Mouse (Mus musculus) midbrain, postnatal 0 days (tissue): ENCODE measurements at regions not wholly inside any gene's neighbourhood (a gene's known extent, or its start where the extent isn't known, plus 50 kb on each side); places are given as distances from the start of the nearest gene placed in this dataset.
A peak's percentile ranks its signal among the peaks of the same experiment; 100 is the strongest.

ENCODE experiments used
- ATAC-seq: fragments of 200-750 bp; cut with Nextera tagmentation; 2 replicates; pipeline ENCODE4 v1.8.0; 2017; ENCODE audit warnings: moderate number of reproducible peaks, mild to moderate bottlenecking, moderate TSS enrichment, moderate library complexity; ENCODE audit not compliant: low FRiP score
- DNase-seq: peaks from one replicate; pipeline ENCODE4 v3.0.0-alpha.2; 2015; ENCODE audit warnings: low spot score
- H3K27ac ChIP-seq: fragments of 300-500 bp; sonication (generic); 2 replicates; pipeline ENCODE4 v1.5.1; 2014; ENCODE audit warnings: low read depth, mild to moderate bottlenecking, low read length, mixed read lengths
- H3K27me3 ChIP-seq: fragments of 300-500 bp; sonication (generic); 2 replicates; pipeline ENCODE4 v1.6.1; 2014; ENCODE audit warnings: low read length, control low read depth, mixed read lengths; ENCODE audit not compliant: insufficient read depth
- H3K36me3 ChIP-seq: fragments of 300-500 bp; sonication (generic); 2 replicates; pipeline ENCODE4 v1.6.1; 2014; ENCODE audit warnings: low read length, control low read depth, mixed read lengths; ENCODE audit not compliant: insufficient read depth
- H3K4me1 ChIP-seq: fragments of 300-500 bp; sonication (generic); 2 replicates; pipeline ENCODE4 v1.6.1; 2014; ENCODE audit warnings: mild to moderate bottlenecking, control low read depth, antibody characterized with exemption, low read length, mixed read lengths; ENCODE audit not compliant: insufficient read depth
- H3K4me2 ChIP-seq: fragments of 300-500 bp; sonication (generic); 2 replicates; pipeline ENCODE4 v1.6.1; 2014; ENCODE audit warnings: low read depth, mild to moderate bottlenecking, low read length, mixed read lengths; ENCODE audit not compliant: poor library complexity, severe bottlenecking
- H3K4me3 ChIP-seq: fragments of 300-500 bp; sonication (generic); 2 replicates; pipeline ENCODE4 v1.5.1; 2014; ENCODE audit warnings: low read depth, mild to moderate bottlenecking, low read length, moderate library complexity
- H3K9ac ChIP-seq: fragments of 300-500 bp; sonication (generic); replicated peaks from 2 replicates; pipeline ENCODE4 v1.6.1; 2014; ENCODE audit warnings: mild to moderate bottlenecking, low read length, moderate library complexity, mixed read lengths; ENCODE audit not compliant: poor library complexity, severe bottlenecking
- H3K9me3 ChIP-seq: fragments of 300-500 bp; sonication (generic); 2 replicates; pipeline ENCODE4 v1.6.1; 2016; ENCODE audit warnings: low read length, control low read depth
- CTCF ChIP-seq: IDR thresholded peaks from 2 replicates; pipeline ENCODE4 v1.5.1; 2016; ENCODE audit warnings: antibody characterized with exemption, mild to moderate bottlenecking
- WGBS: fragments of 180-500 bp; shearing (Covaris S2); extraction: QIAGEN DNeasy Blood & Tissue Kit; methylation state at CpG from one replicate; pipeline ENCODE4 v1.1.7; 2014; 5-methylcytosine and 5-hydroxymethylcytosine counted together

GRCm38 (mm10) chr11:82631387-82631786, 132.7 kb downstream of the Cct6b start:
- no peak for DNase-seq
- Histone ChIP-seq H3K9ac (no peak overlapping the region), H3K9me3 (no peaks in the 10 kb centered on the region), H3K4me2 (no peak overlapping the region), H3K36me3 (no peaks in the 10 kb centered on the region), H3K27ac (no peak overlapping the region), H3K4me1 (peaks cover 4% of the 10 kb centered on the region; the same call in 1 of the 2 replicates), H3K27me3 (no peaks in the 10 kb centered on the region), H3K4me3 (no peak overlapping the region)
- no peak for ATAC-seq
- no peak for TF ChIP-seq CTCF
- 28% methylated on average over 4 of the region's 4 CpGs for WGBS

GRCm38 (mm10) chr11:82626501-82627111, 137.5 kb downstream of the Cct6b start:
- H3K27ac ChIP-seq = no peak overlapping the region
- H3K36me3 ChIP-seq = no peaks in the 10 kb centered on the region
- H3K4me1 ChIP-seq = peaks cover 4% of the 10 kb centered on the region; the same call in 1 of the 2 replicates
- no peak overlapping the region for H3K4me2 ChIP-seq
- no peaks in the 10 kb centered on the region for H3K27me3 ChIP-seq
- no peak for ATAC-seq
- 26% methylated on average over 7 of the region's 7 CpGs for WGBS
- no peak overlapping the region for H3K9ac ChIP-seq
- no peak for TF ChIP-seq CTCF
- no peak overlapping the region for H3K4me3 ChIP-seq
- no peaks in the 10 kb centered on the region for H3K9me3 ChIP-seq
- peak; percentile 39 for DNase-seq

GRCm38 (mm10) chr11:82621061-82621460, 143.1 kb downstream of the Cct6b start:
- Histone ChIP-seq H3K27ac (no peak overlapping the region), H3K9ac (no peak overlapping the region), H3K4me2 (no peak overlapping the region), H3K4me1 (peaks cover 7% of the 10 kb centered on the region; the same call in 1 of the 2 replicates), H3K36me3 (no peaks in the 10 kb centered on the region), H3K4me3 (no peak overlapping the region), H3K27me3 (no peaks in the 10 kb centered on the region), H3K9me3 (no peaks in the 10 kb centered on the region)
- no peak for DNase-seq
- ATAC-seq = no peak
- TF ChIP-seq CTCF = no peak
- WGBS = 90% methylated on average over 10 of the region's 10 CpGs

- Histone ChIP-seq H3K4me3 (no peak overlapping the region), H3K9ac (no peak overlapping the region), H3K27ac (no peak overlapping the region), H3K36me3 (no peaks in the 10 kb centered on the region), H3K4me2 (no peak overlapping the region), H3K9me3 (no peaks in the 10 kb centered on the region), H3K27me3 (no peaks in the 10 kb centered on the region), H3K4me1 (peaks cover 7% of the 10 kb centered on the region; the same call in 1 of the 2 replicates)
- ATAC-seq (no peak), DNase-seq (no peak)
- WGBS = 79% methylated on average over 2 of the region's 2 CpGs
- peak; percentile 51 for TF ChIP-seq CTCF
Measured at GRCm38 (mm10) chr11:82619418-82619817, 144.7 kb downstream of the Cct6b start.

GRCm38 (mm10) chr11:82618457-82618856, 145.7 kb downstream of the Cct6b start:
- peaks cover 7% of the 10 kb centered on the region; the same call in 1 of the 2 replicates for H3K4me1 ChIP-seq
- H3K9me3 ChIP-seq = no peaks in the 10 kb centered on the region
- H3K36me3 ChIP-seq = no peaks in the 10 kb centered on the region
- H3K4me3 ChIP-seq = no peak overlapping the region
- no peak for TF ChIP-seq CTCF
- WGBS = 1% methylated on average over 9 of the region's 9 CpGs
- H3K27ac ChIP-seq = no peak overlapping the region
- DNase-seq = peak; percentile 64
- no peaks in the 10 kb centered on the region for H3K27me3 ChIP-seq
- H3K9ac ChIP-seq = no peak overlapping the region
- ATAC-seq = 0 out of 2 replicates have a peak, but pooled peaks have one; percentile 31
- H3K4me2 ChIP-seq = peak overlapping the region; percentile 29

GRCm38 (mm10) chr11:82616856-82617255, 147.3 kb downstream of the Cct6b start:
- DNase-seq (no peak), ATAC-seq (no peak)
- WGBS = 42% methylated on average over 7 of the region's 7 CpGs
- Histone ChIP-seq H3K36me3 (no peaks in the 10 kb centered on the region), H3K4me2 (no peak overlapping the region), H3K27ac (no peak overlapping the region), H3K4me3 (no peak overlapping the region), H3K9ac (no peak overlapping the region), H3K27me3 (no peaks in the 10 kb centered on the region), H3K4me1 (peaks cover 7% of the 10 kb centered on the region; the same call in 1 of the 2 replicates), H3K9me3 (no peaks in the 10 kb centered on the region)
- no peak for TF ChIP-seq CTCF
